Mouse (Mus musculus): ENCODE data around the gene Mgat5b.

Gene Mgat5b

GRCm38 (mm10) chr11:117030018-117030417 is 111.4 kb downstream of the Mgat5b start:
- TF ChIP-seq GATA4 (IDR thresholded peaks at IDR 0.05; ENCODE audit: insufficient replicate concordance, low read length): no peak

- no peak for TF ChIP-seq GATA4 (IDR thresholded peaks at IDR 0.05; ENCODE audit: insufficient replicate concordance, low read length)
Observed at GRCm38 (mm10) chr11:117030471-117031101, 111.9 kb downstream of the Mgat5b start.

- no peak for TF ChIP-seq GATA4 (IDR thresholded peaks at IDR 0.05; ENCODE audit: insufficient replicate concordance, low read length)
Observed at GRCm38 (mm10) chr11:117031249-117031648, 112.6 kb downstream of the Mgat5b start.

- no peak for TF ChIP-seq GATA4 (IDR thresholded peaks at IDR 0.05; ENCODE audit: insufficient replicate concordance, low read length)
Observed at GRCm38 (mm10) chr11:117035661-117036336, 117.1 kb downstream of the Mgat5b start.
